Mouse (Mus musculus) heart, adult 2 months (tissue): Measurements from ENCODE around the gene Sccpdh. TPM values are rescaled to one million over a fixed set of nuclear protein-coding genes. Genes with fewer than 3 reads are reported as not detected.
"Not testable (repeated sequence)": the region's sequence is repeated elsewhere in the genome, so short reads cannot be mapped to it uniquely, and the experiment has no call there.

Experiments
- DNase-seq, 2 experiments: peaks; one replicate each; pipeline ENCODE4 v3.0.0; 2021
- H3K27ac ChIP-seq: fragments of 200-600 bp; 2 replicates; pipeline ENCODE4 v1.8.1; 2022
- H3K27me3 ChIP-seq: fragments of 200-500 bp; 2 replicates; pipeline ENCODE4 v1.6.1; 2012; ENCODE audit warnings: mild to moderate bottlenecking, low read length, inconsistent platforms, mixed read lengths; ENCODE audit not compliant: control insufficient read depth, insufficient read depth
- H3K36me3 ChIP-seq: fragments of 200-500 bp; 2 replicates; pipeline ENCODE4 v1.6.1; 2012; ENCODE audit warnings: low read length, inconsistent platforms; ENCODE audit not compliant: control insufficient read depth, insufficient read depth
- H3K4me1 ChIP-seq: fragments of 200-500 bp; 2 replicates; pipeline ENCODE4 v1.6.1; 2011; ENCODE audit warnings: low read length; ENCODE audit not compliant: control insufficient read depth, insufficient read depth
- H3K4me3 ChIP-seq: fragments of 200-600 bp; 2 replicates; pipeline ENCODE4 v1.8.1; 2022
- H3K79me2 ChIP-seq: fragments of 200-500 bp; replicated peaks from 2 replicates; pipeline ENCODE4 v1.6.1; 2012; ENCODE audit warnings: mild to moderate bottlenecking, inconsistent platforms, low read length, moderate library complexity, mixed read lengths; ENCODE audit not compliant: control insufficient read depth, insufficient read depth
- H3K9ac ChIP-seq: fragments of 200-500 bp; 2 replicates; pipeline ENCODE4 v1.6.1; 2012; ENCODE audit warnings: low read depth, mild to moderate bottlenecking, control low read depth, inconsistent platforms, low read length, mixed read lengths
- CTCF ChIP-seq: fragments of 200-600 bp; IDR thresholded peaks from 2 replicates; pipeline ENCODE4 v1.8.1; 2022; ENCODE audit warnings: antibody characterized with exemption, mild to moderate bottlenecking, moderate library complexity
- EP300 ChIP-seq: fragments of 200-500 bp; IDR thresholded peaks from 2 replicates; pipeline ENCODE4 v1.6.1; 2011; ENCODE audit warnings: low read depth, low read length, control low read depth; ENCODE audit not compliant: insufficient read depth
- POLR2A ChIP-seq: fragments of 200-500 bp; IDR thresholded peaks from 2 replicates; pipeline ENCODE4 v1.6.1; 2011; ENCODE audit warnings: mild to moderate bottlenecking, low read depth, low read length, control low read depth; ENCODE audit not compliant: insufficient read depth
- WGBS: fragments of 180-500 bp; shearing (Covaris S2); methylation state at CpG from one replicate; pipeline ENCODE4 v1.1.7; 2018; 5-methylcytosine and 5-hydroxymethylcytosine counted together
- intact Hi-C: fragments of 180-260 bp; cut with DNase I; formaldehyde crosslinking; loops from one replicate; pipeline ENCODE4 v1.15.1; 2025
- polyA plus RNA-seq: library from polyadenylated mRNA; depleted of rRNA; stranded (reverse); fragments of >200 nt; gene quantifications from 2 replicates; pipeline ENCODE4 v1.2.3, GENCODE M21; 2012
- total RNA-seq, 2 experiments: library from RNA; stranded (reverse); gene quantifications; 2 replicates each; pipeline ENCODE4 v1.2.3; 2021

The Sccpdh gene
- total and polyA plus RNA-seq, 3 experiments = 23.6 to 49.4 (median 47.9) TPM

DNA sequence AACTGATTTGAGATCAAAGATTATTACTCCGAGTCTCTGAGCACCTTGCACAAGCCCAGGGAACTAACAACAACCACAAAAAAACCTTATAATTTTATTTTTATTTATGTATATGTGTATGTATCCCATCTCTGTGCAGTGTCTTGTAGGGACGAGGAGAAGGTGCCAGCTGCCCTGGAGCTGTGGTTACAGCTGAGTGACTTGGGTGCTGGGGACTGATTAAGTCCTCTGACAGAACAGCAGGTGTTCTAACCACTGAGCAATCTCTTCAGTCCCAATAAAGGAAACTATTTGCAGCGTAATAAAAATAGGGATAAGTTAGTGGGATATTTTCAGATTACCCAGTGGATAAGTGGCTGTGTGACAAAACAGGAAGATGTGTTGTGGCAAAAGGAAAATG lies 6.3 kb downstream of the Sccpdh start:
- H3K27ac ChIP-seq = no peak overlapping the region
- no peaks in the 10 kb centered on the region for H3K79me2 ChIP-seq
- no peak overlapping the region for H3K9ac ChIP-seq
- 92% methylated on average over 3 of the region's 3 CpGs for WGBS
- H3K36me3 ChIP-seq = peaks cover 6% of the 10 kb centered on the region
- no peaks in the 10 kb centered on the region for H3K4me1 ChIP-seq
- no peak for DNase-seq
- H3K27me3 ChIP-seq = no peaks in the 10 kb centered on the region
- no peak overlapping the region for H3K4me3 ChIP-seq
- intact Hi-C loops = no loop called here
- no peak for TF ChIP-seq CTCF
- TF ChIP-seq POLR2A = no peak
- TF ChIP-seq EP300 = no peak

DNA sequence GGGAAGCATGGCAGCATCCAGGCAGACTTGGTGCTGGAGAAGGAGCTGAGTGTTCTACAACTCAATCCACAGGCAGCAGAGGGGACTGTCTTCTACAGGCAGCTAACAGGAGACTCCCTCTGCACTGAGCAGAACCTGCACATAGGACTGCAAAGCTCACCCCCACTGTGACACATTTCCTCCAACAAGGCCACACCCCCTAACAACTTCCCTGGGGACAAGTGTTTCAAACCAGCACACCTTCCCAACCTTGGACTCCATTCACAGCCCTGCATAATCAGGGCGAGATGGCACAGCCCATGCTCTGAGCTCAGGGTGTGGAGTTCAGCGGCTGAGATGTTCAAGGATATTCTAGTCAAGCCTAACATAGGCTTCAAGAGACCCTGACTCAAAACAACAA lies 9.0 kb downstream of the Sccpdh start:
- Histone ChIP-seq H3K4me1 (no peaks in the 10 kb centered on the region), H3K79me2 (no peaks in the 10 kb centered on the region), H3K9ac (no peak overlapping the region), H3K4me3 (no peak overlapping the region), H3K27me3 (no peaks in the 10 kb centered on the region), H3K27ac (no peak overlapping the region), H3K36me3 (peaks cover 5% of the 10 kb centered on the region)
- WGBS = 91% methylated on average over 2 of the region's 2 CpGs
- DNase-seq = no peak
- TF ChIP-seq CTCF (no peak), POLR2A (no peak)
- intact Hi-C loops = no loop called here

DNA sequence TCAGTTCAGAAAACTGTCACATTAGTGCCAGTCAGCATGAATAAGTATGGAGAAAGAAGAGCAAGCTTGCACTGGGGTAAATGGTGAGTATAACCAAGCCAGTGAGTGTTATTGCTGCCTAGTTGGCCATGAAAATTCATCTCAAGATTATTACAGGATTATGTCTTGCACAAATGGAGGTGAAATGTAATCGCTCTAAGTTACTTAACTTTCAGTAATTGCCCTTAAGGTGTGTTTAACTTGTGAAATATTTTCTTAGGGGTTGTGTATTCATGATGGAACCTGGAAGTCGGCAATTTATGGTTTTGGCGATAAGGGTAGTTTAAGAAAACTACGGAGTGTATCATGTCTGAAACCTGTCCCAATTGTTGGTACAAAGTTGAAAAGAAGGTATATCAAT lies 11.3 kb downstream of the Sccpdh start:
- no peak overlapping the region for H3K27ac ChIP-seq
- no peak overlapping the region for H3K4me3 ChIP-seq
- peaks cover 5% of the 10 kb centered on the region for H3K36me3 ChIP-seq
- TF ChIP-seq POLR2A = no peak
- no peak for TF ChIP-seq EP300
- TF ChIP-seq CTCF = no peak
- no peak overlapping the region for H3K9ac ChIP-seq
- no peak for DNase-seq
- 97% methylated on average over 4 of the region's 4 CpGs for WGBS
- no peaks in the 10 kb centered on the region for H3K4me1 ChIP-seq
- no peaks in the 10 kb centered on the region for H3K79me2 ChIP-seq
- no peaks in the 10 kb centered on the region for H3K27me3 ChIP-seq
- intact Hi-C loops = no loop called here

DNA sequence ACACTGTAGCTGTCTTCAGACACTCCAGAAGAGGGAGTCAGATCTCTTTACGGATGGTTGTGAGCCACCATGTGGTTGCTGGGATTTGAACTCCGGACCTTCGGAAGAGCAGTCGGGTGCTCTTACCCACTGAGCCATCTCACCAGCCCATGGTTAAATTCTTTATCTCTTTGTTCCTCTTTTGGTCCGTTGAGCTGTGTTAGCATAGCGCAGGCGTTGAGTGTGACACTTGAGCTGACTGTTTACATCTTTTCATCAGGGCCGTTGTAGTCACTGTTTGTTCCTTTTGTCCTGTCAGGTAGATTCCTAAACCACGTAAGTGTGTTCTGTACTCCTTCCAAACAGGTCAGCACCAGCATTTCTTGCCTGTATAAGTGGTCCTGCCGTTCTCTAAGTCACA lies 14.7 kb downstream of the Sccpdh start:
- not testable (repeated sequence) for H3K27me3 ChIP-seq

DNA sequence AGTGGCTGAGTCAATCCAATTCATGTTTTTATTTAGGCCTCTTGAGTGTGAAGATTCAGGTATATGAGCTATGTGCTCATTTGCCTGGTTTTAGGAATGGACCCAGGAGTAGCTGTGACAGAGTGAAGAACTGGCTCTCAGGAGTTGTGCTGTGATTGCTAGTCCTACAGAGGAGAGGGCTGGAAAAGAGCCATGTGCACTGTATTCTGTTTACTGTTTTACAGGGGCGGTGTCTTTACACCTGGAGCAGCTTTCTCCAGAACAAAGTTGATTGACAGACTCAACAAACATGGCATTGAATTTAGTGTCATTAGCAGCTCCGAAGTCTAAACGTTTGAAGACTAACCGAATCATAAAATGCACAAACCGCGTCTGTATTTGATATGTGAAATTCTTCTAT lies 18.3 kb downstream of the Sccpdh start:
- H3K4me1 ChIP-seq = no peaks in the 10 kb centered on the region; the same call in 1 of the 2 replicates
- 77% methylated on average over 6 of the region's 6 CpGs for WGBS
- no peaks in the 10 kb centered on the region for H3K36me3 ChIP-seq
- DNase-seq = no peak
- H3K79me2 ChIP-seq = no peaks in the 10 kb centered on the region
- no peak overlapping the region for H3K9ac ChIP-seq
- H3K27ac ChIP-seq = no peak overlapping the region
- intact Hi-C loops = no loop called here
- TF ChIP-seq CTCF = no peak
- TF ChIP-seq EP300 = no peak
- TF ChIP-seq POLR2A = no peak
- no peaks in the 10 kb centered on the region for H3K27me3 ChIP-seq
- H3K4me3 ChIP-seq = no peak overlapping the region

More for the DNA sequence above, 14.7 kb downstream of the Sccpdh start:
- H3K79me2 ChIP-seq, H3K27ac ChIP-seq, H3K4me3 ChIP-seq, intact Hi-C loops, H3K4me1 ChIP-seq, H3K36me3 ChIP-seq, DNase-seq, H3K9ac ChIP-seq: not testable (repeated sequence)
- WGBS = 85% methylated on average over 10 of the region's 10 CpGs

DNA sequence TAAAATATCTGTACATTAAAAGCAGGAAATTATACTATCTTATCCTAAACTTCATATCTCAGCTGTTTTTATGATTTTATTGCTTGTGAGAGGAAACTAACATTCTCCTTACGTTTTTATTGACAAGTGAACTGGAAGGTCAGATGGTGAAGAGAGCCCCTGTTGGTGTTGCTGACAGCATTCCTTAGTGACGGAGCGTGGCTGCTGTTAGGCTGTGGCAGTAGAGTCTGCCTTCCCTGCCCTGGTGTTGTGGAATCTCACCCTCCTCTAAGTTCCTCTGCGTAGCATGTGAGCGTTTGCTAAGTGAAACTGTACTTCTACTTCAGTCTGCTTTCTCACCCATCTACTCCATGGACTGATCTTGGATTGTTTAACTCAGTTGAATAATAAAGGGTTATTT lies 18.8 kb downstream of the Sccpdh start:
- no peak overlapping the region for H3K27ac ChIP-seq
- intact Hi-C loops = no loop called here
- 69% methylated on average over 5 of the region's 5 CpGs for WGBS

More for the DNA sequence above, 18.8 kb downstream of the Sccpdh start:
- Histone ChIP-seq H3K9ac (no peak overlapping the region), H3K4me3 (no peak overlapping the region), H3K79me2 (no peaks in the 10 kb centered on the region), H3K27me3 (no peaks in the 10 kb centered on the region), H3K4me1 (no peaks in the 10 kb centered on the region; the same call in 1 of the 2 replicates), H3K36me3 (no peaks in the 10 kb centered on the region)
- no peak for DNase-seq
- TF ChIP-seq EP300 (no peak), POLR2A (no peak), CTCF (no peak)
